Mouse (Mus musculus): ENCODE data around the gene Rergl.

Rergl gene

GRCm38 (mm10) chr6:139501876-139502275, at the start of gene Rergl:
Gene Rergl (minus strand): TSS chr6:139501976.
- DNase-seq (ENCODE audit: low read depth, low spot score): no peak

GRCm38 (mm10) chr6:139538469-139538868, 36.7 kb upstream of the Rergl start:
- DNase-seq (ENCODE audit: low read depth, low spot score): peak; percentile 45

GRCm38 (mm10) chr6:139525406-139525805, 23.6 kb upstream of the Rergl start:
- no peak for DNase-seq (ENCODE audit: low read depth, low spot score)

GRCm38 (mm10) chr6:139524288-139524687, 22.5 kb upstream of the Rergl start:
- DNase-seq (ENCODE audit: low read depth, low spot score): no peak

GRCm38 (mm10) chr6:139514938-139515510, 13.2 kb upstream of the Rergl start:
- no peak for DNase-seq (ENCODE audit: low read depth, low spot score)

- DNase-seq (ENCODE audit: low read depth, low spot score): no peak
Measured at GRCm38 (mm10) chr6:139479730-139480129, 22.0 kb downstream of the Rergl start.

- DNase-seq (ENCODE audit: low read depth, low spot score): no peak
Measured at GRCm38 (mm10) chr6:139464980-139465379, 36.8 kb downstream of the Rergl start.

- DNase-seq (ENCODE audit: low read depth, low spot score): no peak
Measured at GRCm38 (mm10) chr6:139464292-139464691, 37.5 kb downstream of the Rergl start.

GRCm38 (mm10) chr6:139461094-139461493, 40.7 kb downstream of the Rergl start:
- peak; percentile 21 for DNase-seq (ENCODE audit: low read depth, low spot score)

- no peak for DNase-seq (ENCODE audit: low read depth, low spot score)
Measured at GRCm38 (mm10) chr6:139460470-139460869, 41.3 kb downstream of the Rergl start.

- DNase-seq (ENCODE audit: low read depth, low spot score): no peak
Measured at GRCm38 (mm10) chr6:139443999-139444398, 57.8 kb downstream of the Rergl start.
